In the genomic region with DNA sequence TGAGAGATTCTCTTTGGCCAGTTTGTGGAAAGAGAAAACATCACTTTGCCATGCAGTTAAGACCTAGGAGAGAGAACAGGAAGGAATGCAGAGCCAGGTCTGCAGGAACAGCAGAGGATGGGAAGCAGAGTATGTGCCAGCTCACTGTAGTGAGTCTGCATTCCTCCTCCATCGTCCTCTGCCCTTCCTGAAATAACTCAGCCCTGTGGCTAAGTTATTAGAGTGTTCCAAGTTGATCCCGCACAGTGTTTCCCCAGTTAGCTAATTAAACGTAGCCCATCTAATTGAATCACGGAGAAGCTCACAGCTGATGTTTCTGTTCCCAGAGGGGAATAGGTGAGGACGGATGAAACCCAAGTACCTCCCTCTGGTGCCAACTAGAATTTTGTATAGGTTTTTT, we compare ENCODE assay signal across 27 mouse cellular contexts.
DNase-seq lines count a peak whose midpoint lies in the region; ATAC-seq and TF ChIP-seq lines count a peak whose summit lies in the region.
"Had no signal": no experiment of that assay in that cellular context is flagged by ENCODE, and none has a peak within 500 bp of the region (broad histone marks: within the 10 kb centered on the region; RNA-seq: fewer than 3 reads in every experiment).

No protein-coding gene starts in this region.

- H3K4me2 ChIP-seq in midbrain, postnatal 0 days (ENCODE audit: low read depth, low read length, poor library complexity, severe bottlenecking) = no peak overlapping the region
- H3K4me2 ChIP-seq in midbrain, embryonic 13.5 days (replicated peaks) = no peak overlapping the region
- H3K4me2 ChIP-seq in hindbrain, embryonic 14.5 days (replicated peaks) = no peak overlapping the region
- no peak overlapping the region for H3K4me2 ChIP-seq in neural tube, embryonic 15.5 days
- H3K4me2 ChIP-seq in liver, embryonic 12.5 days = no peak overlapping the region
- H3K4me2 ChIP-seq: heart, embryonic 13.5 days; limb, embryonic 13.5 days; liver, embryonic 11.5 days; midbrain, embryonic 12.5 days; neural tube, embryonic 13.5 days; stomach, embryonic 15.5 days had no signal

- no peaks in the 10 kb centered on the region for H3K36me3 ChIP-seq in midbrain, postnatal 0 days (ENCODE audit: insufficient read depth, low read length)
- no peaks in the 10 kb centered on the region for H3K36me3 ChIP-seq in midbrain, embryonic 13.5 days
- H3K36me3 ChIP-seq in hindbrain, embryonic 14.5 days (replicated peaks; ENCODE audit: control insufficient read depth, insufficient read depth) = no peaks in the 10 kb centered on the region
- no peaks in the 10 kb centered on the region for H3K36me3 ChIP-seq in neural tube, embryonic 15.5 days
- H3K36me3 ChIP-seq in liver, embryonic 12.5 days = no peaks in the 10 kb centered on the region
- H3K36me3 ChIP-seq: heart, embryonic 13.5 days; limb, embryonic 13.5 days; midbrain, embryonic 12.5 days; neural tube, embryonic 13.5 days; stomach, embryonic 15.5 days had no signal

- no peaks in the 10 kb centered on the region for H3K4me1 ChIP-seq in midbrain, postnatal 0 days (ENCODE audit: insufficient read depth, low read length)
- H3K4me1 ChIP-seq in midbrain, embryonic 13.5 days (replicated peaks) = no peaks in the 10 kb centered on the region
- H3K4me1 ChIP-seq in hindbrain, embryonic 14.5 days (replicated peaks; ENCODE audit: control insufficient read depth, insufficient read depth, low read length) = 0 out of 2 replicates have a peak, but pooled peaks cover 4% of the 10 kb centered on the region
- peaks cover 6% of the 10 kb centered on the region; the same call in 1 of the 2 replicates for H3K4me1 ChIP-seq in neural tube, embryonic 15.5 days
- H3K4me1 ChIP-seq in liver, embryonic 12.5 days = no peaks in the 10 kb centered on the region
- H3K4me1 ChIP-seq: heart, embryonic 13.5 days; limb, embryonic 13.5 days; megakaryocyte, embryonic 14.5 days; midbrain, embryonic 12.5 days; neural tube, embryonic 13.5 days; stomach, embryonic 15.5 days had no signal

- WGBS in midbrain, postnatal 0 days = 55% methylated on average over 5 of the region's 5 CpGs
- WGBS in midbrain, embryonic 13.5 days = 56% methylated on average over 5 of the region's 5 CpGs
- 31% methylated on average over 5 of the region's 5 CpGs for WGBS in hindbrain, embryonic 14.5 days
- 32% methylated on average over 5 of the region's 5 CpGs for WGBS in neural tube, embryonic 15.5 days
- WGBS in liver, embryonic 12.5 days (ENCODE audit: insufficient replicate concordance) = 60% methylated on average over 5 of the region's 5 CpGs

- peak; percentile 67; the same call in 1 of the 2 replicates for ATAC-seq in frontal cortex, adult (ENCODE audit: low TSS enrichment)
- ATAC-seq in midbrain, postnatal 0 days (ENCODE audit: low FRiP score) = no peak
- no peak for ATAC-seq in midbrain, embryonic 13.5 days
- ATAC-seq in hindbrain, embryonic 14.5 days (ENCODE audit: low FRiP score) = peak; percentile 53; the same call in 1 of the 2 replicates
- ATAC-seq in neural tube, embryonic 15.5 days (ENCODE audit: low FRiP score) = no peak
- no peak for ATAC-seq in liver, embryonic 12.5 days
- ATAC-seq: CD4-positive, CD25-positive, alpha-beta regulatory T cell, adult 4 months; forebrain, embryonic 16.5 days; liver, postnatal 0 days; lung, postnatal 0 days had no signal

- no peak for TF ChIP-seq CTCF in midbrain, postnatal 0 days (IDR thresholded peaks at IDR 0.05)

- no peak overlapping the region for H3K27ac ChIP-seq in midbrain, postnatal 0 days (ENCODE audit: low read depth, low read length)
- H3K27ac ChIP-seq in midbrain, embryonic 13.5 days = no peak overlapping the region
- peak overlapping the region; percentile 51; the same call in 1 of the 2 replicates for H3K27ac ChIP-seq in hindbrain, embryonic 14.5 days
- 0 out of 2 replicates have a peak overlapping the region, but pooled peaks have one; percentile 33 for H3K27ac ChIP-seq in neural tube, embryonic 15.5 days (replicated peaks)
- H3K27ac ChIP-seq in liver, embryonic 12.5 days = no peak overlapping the region
- H3K27ac ChIP-seq: heart, embryonic 13.5 days; layer of hippocampus, adult 2 months; limb, embryonic 13.5 days; midbrain, embryonic 12.5 days; neural tube, embryonic 13.5 days; stomach, embryonic 15.5 days had no signal

- no peak for DNase-seq in frontal cortex, postnatal 36 days (ENCODE audit: low spot score in 2 of 2)
- DNase-seq in midbrain, postnatal 0 days (ENCODE audit: low spot score) = peak; percentile 41
- DNase-seq in hindbrain, embryonic 14.5 days (ENCODE audit: low spot score) = peak; percentile 44
- DNase-seq: adrenal gland, postnatal 14 days; cerebellum, postnatal 25 days; gastrocnemius, postnatal 10 days; heart, postnatal 10 days; kidney, adult 11 months; kidney, postnatal 25 days; liver, postnatal 0 days; lung, postnatal 4 days; right cerebral cortex, postnatal 25 days had no signal

- no peaks in the 10 kb centered on the region for H3K9me3 ChIP-seq in midbrain, postnatal 0 days (ENCODE audit: low read length)
- no peaks in the 10 kb centered on the region for H3K9me3 ChIP-seq in midbrain, embryonic 13.5 days
- H3K9me3 ChIP-seq in hindbrain, embryonic 14.5 days (ENCODE audit: control insufficient read depth, low read length) = no peaks in the 10 kb centered on the region
- no peaks in the 10 kb centered on the region for H3K9me3 ChIP-seq in neural tube, embryonic 15.5 days (replicated peaks)
- H3K9me3 ChIP-seq in liver, embryonic 12.5 days (replicated peaks) = no peaks in the 10 kb centered on the region
- H3K9me3 ChIP-seq: heart, embryonic 13.5 days; limb, embryonic 13.5 days; megakaryocyte, embryonic 14.5 days; midbrain, embryonic 12.5 days; neural tube, embryonic 13.5 days; stomach, embryonic 15.5 days had no signal

- H3K4me3 ChIP-seq in midbrain, postnatal 0 days (ENCODE audit: low read depth, low read length) = no peak overlapping the region
- H3K4me3 ChIP-seq in midbrain, embryonic 13.5 days (replicated peaks) = no peak overlapping the region
- H3K4me3 ChIP-seq in hindbrain, embryonic 14.5 days (replicated peaks; ENCODE audit: low read length) = no peak overlapping the region
- H3K4me3 ChIP-seq in neural tube, embryonic 15.5 days (replicated peaks) = no peak overlapping the region
- no peak overlapping the region for H3K4me3 ChIP-seq in liver, embryonic 12.5 days
- H3K4me3 ChIP-seq: heart, embryonic 13.5 days; layer of hippocampus, adult 2 months; limb, embryonic 13.5 days; megakaryocyte, embryonic 14.5 days; midbrain, embryonic 12.5 days; neural tube, embryonic 13.5 days; stomach, embryonic 15.5 days had no signal

- no peaks in the 10 kb centered on the region for H3K27me3 ChIP-seq in midbrain, postnatal 0 days (ENCODE audit: insufficient read depth, low read length)
- H3K27me3 ChIP-seq in midbrain, embryonic 13.5 days = no peaks in the 10 kb centered on the region
- H3K27me3 ChIP-seq in hindbrain, embryonic 14.5 days (ENCODE audit: control insufficient read depth, insufficient read depth, low read length) = no peaks in the 10 kb centered on the region
- H3K27me3 ChIP-seq in neural tube, embryonic 15.5 days (replicated peaks) = no peaks in the 10 kb centered on the region
- H3K27me3 ChIP-seq in liver, embryonic 12.5 days (replicated peaks) = no peaks in the 10 kb centered on the region
- H3K27me3 ChIP-seq: heart, embryonic 13.5 days; limb, embryonic 13.5 days; megakaryocyte, embryonic 14.5 days; midbrain, embryonic 12.5 days; neural tube, embryonic 13.5 days; stomach, embryonic 15.5 days had no signal

- H3K9ac ChIP-seq in midbrain, postnatal 0 days (replicated peaks; ENCODE audit: low read length, poor library complexity, severe bottlenecking) = no peak overlapping the region
- H3K9ac ChIP-seq in midbrain, embryonic 13.5 days (replicated peaks) = no peak overlapping the region
- H3K9ac ChIP-seq in hindbrain, embryonic 14.5 days = no peak overlapping the region
- no peak overlapping the region for H3K9ac ChIP-seq in neural tube, embryonic 15.5 days (replicated peaks)
- H3K9ac ChIP-seq in liver, embryonic 12.5 days = no peak overlapping the region
- H3K9ac ChIP-seq: heart, embryonic 13.5 days; limb, embryonic 13.5 days; liver, postnatal 0 days; midbrain, embryonic 12.5 days; neural tube, embryonic 13.5 days; stomach, embryonic 15.5 days had no signal

Comparison
In these comparisons a context has a peak if more than half of its experiments do, and no peak if none do; other contexts are left out.
1. ATAC-seq: peak in frontal cortex, adult (single experiment) and hindbrain, embryonic 14.5 days (single experiment); none in midbrain, postnatal 0 days (single experiment), midbrain, embryonic 13.5 days (single experiment), neural tube, embryonic 15.5 days (single experiment) and liver, embryonic 12.5 days (single experiment).
2. DNase-seq: peak in midbrain, postnatal 0 days (single experiment) and hindbrain, embryonic 14.5 days (single experiment); none in frontal cortex, postnatal 36 days (0 of 2).
3. H3K27ac ChIP-seq: peak in hindbrain, embryonic 14.5 days (single experiment) and neural tube, embryonic 15.5 days (single experiment); none in midbrain, postnatal 0 days (single experiment), midbrain, embryonic 13.5 days (single experiment) and liver, embryonic 12.5 days (single experiment).